Mouse (Mus musculus) gastrocnemius, adult 8-10 months (tissue): ENCODE measurements around the gene Grk2. TPM values are rescaled to one million over a fixed set of nuclear protein-coding genes. Genes with fewer than 3 reads are reported as not detected.

Experiments used
- DNase-seq, 2 experiments: peaks; one replicate each; pipeline ENCODE4 v3.0.0; 2022; ENCODE audit warnings: low spot score in 2 of 2
- total RNA-seq, 4 experiments: library from RNA; stranded (reverse); gene quantifications; 2 replicates each; pipeline ENCODE4 v1.2.4; 2022

The Grk2 gene
- total RNA-seq = 10 to 100 TPM; 55.7 to 65.2 (median 62.1) TPM

DNA sequence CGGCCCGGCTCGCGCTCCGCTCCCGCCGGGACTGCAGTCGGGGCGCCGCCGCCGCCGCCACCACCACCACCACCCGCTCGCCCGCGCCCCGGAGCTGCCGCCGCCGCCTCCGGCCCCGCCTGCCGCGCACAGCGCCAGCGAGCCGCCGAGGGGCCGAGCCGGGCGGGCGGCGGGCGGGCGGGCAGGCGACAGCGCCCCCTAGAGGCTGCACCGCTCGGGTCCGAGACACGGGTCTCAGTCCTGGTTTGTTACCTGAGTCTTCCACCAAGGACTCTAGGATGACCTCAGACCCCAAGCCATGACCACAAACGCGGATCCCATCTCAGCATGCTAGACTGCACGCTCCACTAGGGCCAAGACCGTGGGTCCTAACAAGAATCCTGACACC is at the start of gene Grk2:
Gene Grk2 (minus strand): TSS at position 33 of the 388 bp plus-strand sequence.
- peak; percentile 54 to 68 for DNase-seq

DNA sequence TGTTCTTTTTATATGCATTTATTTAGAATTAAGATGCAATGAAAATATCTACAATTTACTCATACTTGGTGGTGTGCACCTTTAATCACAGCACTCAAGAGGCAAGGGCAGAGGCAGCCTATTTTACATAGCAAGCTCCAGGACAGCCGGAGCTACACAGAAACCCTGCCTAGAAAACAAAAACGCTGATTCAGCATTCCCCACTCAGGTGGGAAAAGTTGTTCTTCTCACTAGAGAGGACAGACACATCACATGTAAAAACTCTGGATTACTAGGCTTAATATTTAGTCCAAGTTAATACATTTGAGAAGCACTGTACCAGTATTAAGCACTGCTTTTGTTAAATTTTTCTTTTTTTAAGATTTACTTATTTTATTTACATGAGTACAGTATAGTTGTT is 43.4 kb upstream of the Grk2 start:
- no peak for DNase-seq

- no peak for DNase-seq
These were observed 40.5 kb upstream of the Grk2 start for GRCm38 (mm10) chr19:4346479-4346878.

- peak; percentile 28 to 48 for DNase-seq
These were observed 32.1 kb upstream of the Grk2 start for GRCm38 (mm10) chr19:4338162-4338561.

- DNase-seq = peak; percentile 93 to 97
These were observed 27.8 kb upstream of the Grk2 start for GRCm38 (mm10) chr19:4333791-4334190.

GRCm38 (mm10) chr19:4333100-4333775 is 27.2 kb upstream of the Grk2 start:
- no peak for DNase-seq

DNA sequence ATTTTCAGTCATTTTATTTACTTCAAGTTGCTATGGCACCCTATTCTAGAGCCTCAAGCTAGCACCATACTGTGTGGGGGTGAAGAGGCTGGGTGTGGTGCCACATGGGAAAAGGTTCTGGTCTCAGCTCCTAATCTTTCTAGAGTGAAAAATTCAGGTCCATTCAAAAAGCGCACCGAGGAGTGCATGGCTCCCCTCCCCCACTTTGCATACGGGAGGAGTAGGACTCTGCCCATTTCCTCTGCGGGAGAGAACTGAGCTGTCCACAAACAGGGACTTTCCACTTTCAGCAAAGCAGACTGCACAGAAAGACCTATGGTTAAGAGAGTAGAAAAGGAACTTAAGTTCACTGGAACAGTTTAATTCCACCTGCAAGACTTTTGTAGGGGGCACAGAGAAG is 26.6 kb upstream of the Grk2 start:
- DNase-seq = no peak

GRCm38 (mm10) chr19:4331273-4331672 is 25.3 kb upstream of the Grk2 start:
- no peak for DNase-seq

- no peak for DNase-seq
These were observed 24.6 kb upstream of the Grk2 start for GRCm38 (mm10) chr19:4330603-4331002.

DNA sequence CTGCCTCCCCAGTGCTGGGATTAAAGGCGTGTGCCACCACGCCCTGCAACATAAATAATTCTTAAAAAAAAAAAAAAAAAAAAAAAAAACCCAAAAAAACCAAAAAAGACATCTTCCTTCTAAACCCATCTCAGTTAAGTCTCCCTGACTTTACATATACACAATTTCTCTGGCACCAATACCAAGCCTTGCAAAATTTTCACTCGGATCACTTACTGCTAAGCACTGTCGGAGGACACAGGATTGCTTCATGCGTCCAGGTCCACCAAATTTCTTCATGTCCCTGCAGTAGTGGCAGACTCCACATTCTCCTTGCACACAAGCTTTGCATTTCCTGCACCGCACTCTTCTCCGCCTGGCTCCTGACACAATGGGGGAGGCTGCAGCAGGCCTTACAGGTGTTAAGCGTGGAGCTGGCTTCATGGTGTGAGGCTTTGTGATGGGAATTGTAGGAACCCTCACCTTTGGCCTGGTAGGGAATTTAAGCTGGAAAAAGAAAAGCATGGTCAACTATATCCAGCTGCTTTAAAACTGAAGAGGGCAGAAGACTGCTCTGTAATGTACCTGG is 22.8 kb upstream of the Grk2 start:
- no peak for DNase-seq

DNA sequence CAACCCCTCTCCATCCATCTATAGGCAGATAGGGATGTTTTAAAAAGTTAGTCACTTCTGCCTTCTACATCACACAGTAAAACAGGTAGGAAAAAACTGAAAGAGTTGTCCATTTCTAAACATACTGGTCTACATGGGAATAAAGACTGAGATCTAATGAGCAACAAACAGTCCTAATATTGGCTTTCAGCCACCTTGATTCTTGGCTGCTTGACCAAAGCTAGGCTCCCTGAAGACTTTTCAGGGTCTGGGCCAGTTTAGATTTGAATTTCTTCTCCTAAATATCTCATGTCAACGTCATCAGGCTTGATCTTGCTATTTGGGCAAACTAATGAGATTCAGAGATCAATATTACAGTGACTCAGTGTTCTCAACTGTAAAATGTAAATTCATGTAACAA is 20.9 kb upstream of the Grk2 start:
- DNase-seq = no peak

DNA sequence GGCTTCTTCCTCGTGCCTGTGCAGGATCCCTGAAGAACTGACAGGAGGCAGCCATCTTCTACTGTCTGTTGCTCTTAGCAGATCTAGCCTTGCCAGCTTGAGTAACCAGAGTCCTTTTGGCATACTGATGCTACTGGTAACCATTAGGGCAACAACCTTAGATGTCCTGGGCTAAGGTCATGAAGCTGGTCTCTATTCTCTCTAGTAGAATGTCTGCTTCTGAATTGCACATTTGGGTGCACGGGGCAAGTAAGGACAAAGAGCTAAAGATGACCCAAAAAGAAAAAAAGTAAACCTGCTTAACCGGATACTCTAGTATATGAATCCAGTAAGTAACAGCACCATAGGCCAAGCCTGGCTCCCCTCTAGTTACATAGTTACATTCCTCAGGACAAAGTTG is 20.1 kb upstream of the Grk2 start:
- no peak for DNase-seq

DNA sequence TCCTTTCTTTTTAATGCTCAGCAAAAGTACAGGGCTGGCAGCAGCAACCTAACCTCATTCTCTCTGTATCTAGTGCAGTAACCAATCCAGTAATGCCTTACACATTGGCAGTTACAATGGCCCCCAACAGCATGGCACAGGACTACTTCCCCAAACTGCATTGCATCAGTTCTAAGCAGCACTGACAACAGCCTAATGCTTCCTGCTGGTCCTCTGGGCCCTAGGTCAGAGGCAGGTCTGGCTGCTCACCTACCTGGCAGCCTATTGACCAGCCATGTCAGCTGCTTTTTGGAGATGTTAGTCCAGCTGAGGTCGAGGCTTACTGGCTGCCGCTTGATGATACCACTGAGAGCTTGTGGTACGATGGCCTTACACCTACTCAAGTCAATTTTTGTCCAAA is 16.1 kb upstream of the Grk2 start:
- DNase-seq = no peak

DNA sequence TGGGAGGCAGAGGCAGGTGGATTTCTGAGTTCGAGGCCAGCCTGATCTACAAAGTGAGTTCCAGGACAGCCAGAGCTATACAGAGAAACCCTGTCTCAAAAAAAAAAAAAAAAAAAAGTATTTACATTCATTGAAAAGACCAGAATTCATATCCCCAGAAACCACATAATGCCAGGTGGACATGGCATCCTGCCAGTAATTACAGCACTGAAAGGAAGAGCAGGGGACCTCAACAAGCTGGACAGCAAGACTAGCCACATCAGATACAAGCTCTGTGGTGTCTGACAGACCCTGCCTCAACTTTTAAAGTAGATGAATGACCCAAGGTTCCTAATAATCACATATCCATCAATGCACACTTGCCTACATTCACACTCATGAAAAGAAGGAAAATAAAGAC is 15.6 kb upstream of the Grk2 start:
- DNase-seq = no peak

DNA sequence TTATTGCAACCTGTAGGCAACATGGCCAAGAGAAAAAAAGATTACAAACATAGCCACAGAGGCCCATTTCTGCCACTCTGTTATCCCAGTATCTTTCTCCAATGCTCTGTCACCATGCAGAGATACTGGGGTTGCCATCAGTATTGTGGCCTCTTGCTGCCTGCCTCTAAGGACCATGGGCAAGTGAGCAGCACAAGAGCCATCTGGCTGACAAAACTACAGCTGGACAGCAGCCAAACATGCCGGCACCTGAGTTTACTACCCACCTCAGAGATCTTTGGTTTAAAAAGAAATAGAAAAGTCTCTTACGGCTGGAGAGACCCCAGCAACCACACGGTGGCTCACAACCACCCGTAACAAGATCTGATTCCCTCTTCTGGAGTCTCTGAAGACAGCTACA is 13.2 kb upstream of the Grk2 start:
- DNase-seq = no peak

- no peak for DNase-seq
These were observed 11.2 kb upstream of the Grk2 start for GRCm38 (mm10) chr19:4317181-4317580.

DNA sequence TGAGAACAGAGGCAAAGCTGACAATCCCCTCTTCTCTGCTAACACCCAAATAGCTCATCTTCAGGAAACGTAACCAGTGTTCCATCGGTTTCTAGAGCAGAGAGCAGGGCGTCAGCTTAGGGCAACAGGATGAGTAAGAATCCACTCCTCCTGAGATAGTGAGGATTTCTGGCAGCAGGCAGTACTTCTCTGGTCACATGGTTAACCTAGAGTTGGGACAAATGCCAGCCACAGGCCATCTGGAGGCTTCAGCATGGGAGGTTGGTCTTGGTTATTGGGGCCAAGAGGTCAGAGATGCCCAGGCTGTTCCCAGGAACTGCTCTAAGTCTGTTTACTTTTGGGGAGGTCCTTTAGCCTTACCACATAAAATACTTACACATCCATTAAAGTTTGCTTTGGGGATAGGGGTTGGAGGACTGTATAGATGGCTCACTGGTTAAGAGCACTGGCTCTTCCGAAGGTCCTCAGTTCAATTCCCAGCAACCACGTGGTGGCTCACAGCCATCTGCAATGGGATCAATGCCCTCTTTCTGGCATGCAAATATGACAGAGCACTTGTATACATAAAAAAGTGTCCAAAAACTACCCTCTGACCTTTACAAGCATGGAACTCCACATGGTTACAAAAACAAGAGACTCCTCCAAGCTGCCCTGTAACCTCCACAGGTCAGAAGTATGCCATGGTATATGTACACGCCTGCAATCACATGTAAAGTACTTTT is 9.4 kb upstream of the Grk2 start:
- no peak for DNase-seq

DNA sequence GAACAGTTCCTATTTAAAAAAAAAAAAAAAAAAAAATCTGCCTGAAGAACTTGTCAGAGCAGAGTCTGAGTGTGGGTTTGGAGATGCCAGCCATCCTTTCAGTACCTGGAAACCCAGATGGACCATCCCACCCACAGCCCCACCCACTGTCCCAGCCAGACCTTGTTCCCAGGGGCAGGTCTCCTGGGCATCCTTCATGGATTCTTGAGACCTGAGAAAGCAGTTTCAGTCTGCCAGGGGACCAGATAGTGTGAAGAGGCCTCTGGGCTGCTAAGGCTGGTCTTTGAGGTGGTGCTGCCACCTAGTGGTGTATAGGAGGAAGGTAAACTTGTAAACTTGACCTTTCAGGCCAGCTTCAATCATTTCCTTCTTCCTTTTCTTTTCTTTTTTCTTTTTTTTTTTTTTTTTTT is 3.8 kb upstream of the Grk2 start:
- DNase-seq = peak; percentile 55 to 68

DNA sequence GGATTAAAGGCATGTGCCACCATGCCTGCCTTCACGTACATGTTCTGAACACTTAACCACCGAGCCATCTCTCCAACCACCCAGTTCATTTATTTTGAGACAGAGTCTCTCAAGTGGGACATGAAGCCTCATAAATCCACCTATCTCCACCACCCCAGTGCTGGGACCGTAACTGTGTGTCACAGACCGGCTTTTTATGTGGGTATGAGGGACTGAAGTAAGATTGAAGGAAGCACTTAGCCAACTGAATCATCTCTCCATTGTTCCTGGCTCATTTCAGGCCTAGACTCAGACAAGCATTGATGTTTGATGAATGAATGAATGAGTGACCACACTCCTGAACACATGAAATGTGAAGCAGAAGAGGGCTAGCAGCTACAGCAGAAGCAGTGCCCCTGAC is 3.3 kb upstream of the Grk2 start:
- no peak for DNase-seq

- peak in 1 of 2 experiments; percentile 29 for DNase-seq
These were observed 382 bp downstream of the Grk2 start for GRCm38 (mm10) chr19:4305491-4306189.

DNA sequence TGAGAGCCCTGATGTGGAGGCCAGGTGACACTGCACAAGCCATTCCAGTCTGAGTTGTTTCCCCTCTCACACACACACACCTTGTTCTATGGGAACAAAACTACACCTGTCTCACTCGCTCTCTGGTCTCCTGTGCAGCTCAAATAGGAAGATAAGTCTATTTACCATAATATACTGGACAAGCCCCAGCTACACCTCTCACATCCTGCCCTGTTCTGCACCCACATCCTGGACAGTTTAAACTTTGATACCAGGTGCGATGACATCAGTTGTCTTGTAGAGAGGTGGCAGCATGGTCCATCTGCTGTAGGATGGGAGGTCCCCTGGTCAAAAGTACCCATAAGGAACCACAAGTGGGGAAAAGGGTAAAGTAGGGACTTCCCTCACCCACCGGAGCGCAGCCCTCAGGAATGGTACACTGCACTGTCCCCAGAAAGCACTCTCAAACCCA is 1.1 kb downstream of the Grk2 start:
- DNase-seq = no peak

DNA sequence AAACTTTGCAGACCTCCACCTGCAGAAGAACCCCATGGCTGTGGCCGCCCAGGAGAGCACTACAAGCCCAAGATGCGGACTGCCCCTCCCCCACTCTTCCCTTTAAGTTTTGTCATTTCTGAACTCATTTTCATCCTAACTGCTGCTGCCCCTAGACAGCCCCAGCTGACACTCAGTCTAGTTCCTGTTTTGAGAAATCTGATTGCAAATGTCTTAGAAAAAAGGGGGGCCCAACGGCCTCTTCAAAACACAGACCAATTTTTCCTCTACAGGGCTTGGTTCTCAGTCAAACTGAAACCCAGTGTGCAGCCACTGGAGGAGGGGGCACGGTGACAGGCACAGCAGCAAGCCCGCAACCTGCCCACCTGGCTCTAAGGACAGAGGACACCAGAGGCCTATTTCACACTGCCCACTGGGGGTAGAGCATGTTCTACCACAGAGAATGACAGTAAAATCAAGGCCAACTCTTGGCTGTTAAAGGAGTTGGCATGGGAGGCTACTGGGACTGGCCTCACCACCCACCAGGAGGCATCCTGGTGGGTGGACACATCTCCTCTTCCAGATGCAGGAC is 1.7 kb downstream of the Grk2 start:
- no peak for DNase-seq
